Mouse (Mus musculus) hindbrain, embryonic 13.5 days (tissue): Measurements from ENCODE around the gene Frmd4b. TPM values are rescaled to one million over a fixed set of nuclear protein-coding genes. Genes with fewer than 3 reads are reported as not detected.

Experiments
- ATAC-seq: fragments of 200-750 bp; cut with Nextera tagmentation; 2 replicates; pipeline ENCODE4 v1.8.0; 2017; ENCODE audit warnings: moderate TSS enrichment; ENCODE audit not compliant: low FRiP score
- H3K27ac ChIP-seq: fragments of 300-500 bp; sonication (generic); 2 replicates; pipeline ENCODE4 v1.5.1; 2015; ENCODE audit warnings: inconsistent platforms, mild to moderate bottlenecking, moderate library complexity
- H3K27me3 ChIP-seq: fragments of 300-500 bp; sonication (generic); 2 replicates; pipeline ENCODE4 v1.6.1; 2015; ENCODE audit warnings: mild to moderate bottlenecking, inconsistent platforms
- H3K36me3 ChIP-seq: fragments of 300-500 bp; sonication (generic); 2 replicates; pipeline ENCODE4 v1.6.1; 2015; ENCODE audit warnings: mild to moderate bottlenecking, inconsistent platforms
- H3K4me1 ChIP-seq: fragments of 300-500 bp; sonication (generic); replicated peaks from 2 replicates; pipeline ENCODE4 v1.6.1; 2015; ENCODE audit warnings: inconsistent platforms
- H3K4me2 ChIP-seq: fragments of 300-500 bp; sonication (generic); 2 replicates; pipeline ENCODE4 v1.6.1; 2015; ENCODE audit warnings: inconsistent platforms, mild to moderate bottlenecking, moderate library complexity
- H3K4me3 ChIP-seq: fragments of 300-500 bp; sonication (generic); 2 replicates; pipeline ENCODE4 v1.5.1; 2015; ENCODE audit warnings: mild to moderate bottlenecking, inconsistent platforms
- H3K9ac ChIP-seq: fragments of 300-500 bp; sonication (generic); 2 replicates; pipeline ENCODE4 v1.6.1; 2015; ENCODE audit warnings: mild to moderate bottlenecking, inconsistent platforms
- H3K9me3 ChIP-seq: fragments of 300-500 bp; sonication (generic); 2 replicates; pipeline ENCODE4 v1.6.1; 2016; ENCODE audit warnings: inconsistent platforms
- WGBS: fragments of 180-500 bp; shearing (Covaris S2); methylation state at CpG from one replicate; pipeline ENCODE4 v1.1.7; 2015; 5-methylcytosine and 5-hydroxymethylcytosine counted together
- polyA plus RNA-seq: library from polyadenylated mRNA; unstranded; fragments of >200 nt; fragmentation: Nextera tagmentation; extraction: Ambion mirVana; gene quantifications from 2 replicates; pipeline ENCODE4 v1.2.1, GENCODE M21; 2015

Gene Frmd4b
- polyA plus RNA-seq, 1 experiment from 2014 or later: 31.4 TPM

- H3K4me2 ChIP-seq: no peak overlapping the region
- no peak overlapping the region for H3K4me3 ChIP-seq
- no peak overlapping the region for H3K27ac ChIP-seq
- 95% methylated on average over 6 of the region's 6 CpGs for WGBS
- ATAC-seq: no peak
- no peak overlapping the region for H3K9ac ChIP-seq
- H3K9me3 ChIP-seq: no peaks in the 10 kb centered on the region
- peaks cover 60% of the 10 kb centered on the region for H3K36me3 ChIP-seq
- H3K27me3 ChIP-seq: no peaks in the 10 kb centered on the region
- peaks cover 22% of the 10 kb centered on the region; the same call in 1 of the 2 replicates for H3K4me1 ChIP-seq
Measured at GRCm38 (mm10) chr6:97300659-97301058, 316.7 kb downstream of the Frmd4b start.

GRCm38 (mm10) chr6:97300180-97300579, 317.2 kb downstream of the Frmd4b start:
- H3K9me3 ChIP-seq: no peaks in the 10 kb centered on the region
- 96% methylated on average over 6 of the region's 6 CpGs for WGBS

GRCm38 (mm10) chr6:97297151-97297550, 320.2 kb downstream of the Frmd4b start:
- no peak overlapping the region for H3K27ac ChIP-seq
- ATAC-seq: no peak
- peaks cover 73% of the 10 kb centered on the region for H3K36me3 ChIP-seq
- H3K4me2 ChIP-seq: no peak overlapping the region
- 94% methylated on average over 3 of the region's 3 CpGs for WGBS
- no peak overlapping the region for H3K9ac ChIP-seq
- H3K27me3 ChIP-seq: no peaks in the 10 kb centered on the region
- H3K4me1 ChIP-seq: no peaks in the 10 kb centered on the region
- no peaks in the 10 kb centered on the region for H3K9me3 ChIP-seq
- H3K4me3 ChIP-seq: no peak overlapping the region

More at GRCm38 (mm10) chr6:97300180-97300579, 317.2 kb downstream of the Frmd4b start:
- no peaks in the 10 kb centered on the region for H3K27me3 ChIP-seq
- peaks cover 64% of the 10 kb centered on the region for H3K36me3 ChIP-seq
- no peak overlapping the region for H3K4me3 ChIP-seq
- no peak overlapping the region for H3K9ac ChIP-seq
- H3K4me2 ChIP-seq: no peak overlapping the region
- no peak overlapping the region for H3K27ac ChIP-seq
- ATAC-seq: no peak
- peaks cover 17% of the 10 kb centered on the region; the same call in 1 of the 2 replicates for H3K4me1 ChIP-seq

GRCm38 (mm10) chr6:97295866-97296527, 321.3 kb downstream of the Frmd4b start:
- no peaks in the 10 kb centered on the region for H3K9me3 ChIP-seq
- no peaks in the 10 kb centered on the region for H3K27me3 ChIP-seq
- no peak overlapping the region for H3K4me3 ChIP-seq
- H3K4me2 ChIP-seq: no peak overlapping the region
- no peak overlapping the region for H3K27ac ChIP-seq
- ATAC-seq: no peak
- no peaks in the 10 kb centered on the region for H3K4me1 ChIP-seq
- WGBS: 93% methylated on average over 21 of the region's 21 CpGs
- no peak overlapping the region for H3K9ac ChIP-seq
- H3K36me3 ChIP-seq: peaks cover 83% of the 10 kb centered on the region

- no peak overlapping the region for H3K4me2 ChIP-seq
- H3K27ac ChIP-seq: no peak overlapping the region
- no peak overlapping the region for H3K4me3 ChIP-seq
- H3K9ac ChIP-seq: no peak overlapping the region
- no peaks in the 10 kb centered on the region for H3K9me3 ChIP-seq
- WGBS: 91% methylated on average over 9 of the region's 9 CpGs
- no peaks in the 10 kb centered on the region for H3K27me3 ChIP-seq
- no peak for ATAC-seq
- H3K36me3 ChIP-seq: peaks cover 80% of the 10 kb centered on the region
- no peaks in the 10 kb centered on the region for H3K4me1 ChIP-seq
Measured at GRCm38 (mm10) chr6:97295416-97295815, 321.9 kb downstream of the Frmd4b start.

- Histone ChIP-seq H3K27me3 (no peaks in the 10 kb centered on the region), H3K9ac (no peak overlapping the region), H3K4me1 (no peaks in the 10 kb centered on the region), H3K4me3 (no peak overlapping the region), H3K4me2 (no peak overlapping the region), H3K36me3 (peaks cover 74% of the 10 kb centered on the region), H3K27ac (no peak overlapping the region), H3K9me3 (no peaks in the 10 kb centered on the region)
- WGBS: 91% methylated on average over 12 of the region's 12 CpGs
- no peak for ATAC-seq
Measured at GRCm38 (mm10) chr6:97293667-97294569, 323.4 kb downstream of the Frmd4b start.

- Histone ChIP-seq H3K36me3 (peaks cover 71% of the 10 kb centered on the region), H3K4me3 (no peak overlapping the region), H3K27me3 (no peaks in the 10 kb centered on the region), H3K27ac (no peak overlapping the region), H3K9ac (no peak overlapping the region), H3K4me1 (no peaks in the 10 kb centered on the region), H3K4me2 (no peak overlapping the region), H3K9me3 (no peaks in the 10 kb centered on the region)
- ATAC-seq: no peak
- WGBS: 81% methylated on average over 5 of the region's 5 CpGs
Measured at GRCm38 (mm10) chr6:97292894-97293293, 324.4 kb downstream of the Frmd4b start.

GRCm38 (mm10) chr6:97292096-97292495, 325.2 kb downstream of the Frmd4b start:
- Histone ChIP-seq H3K9me3 (no peaks in the 10 kb centered on the region), H3K4me3 (no peak overlapping the region), H3K9ac (no peak overlapping the region), H3K36me3 (peaks cover 71% of the 10 kb centered on the region), H3K27ac (no peak overlapping the region), H3K4me2 (no peak overlapping the region), H3K27me3 (no peaks in the 10 kb centered on the region), H3K4me1 (no peaks in the 10 kb centered on the region)
- ATAC-seq: no peak
- WGBS: 93% methylated on average over 3 of the region's 3 CpGs

GRCm38 (mm10) chr6:97291159-97291908, 326.0 kb downstream of the Frmd4b start:
- ATAC-seq: no peak
- no peaks in the 10 kb centered on the region for H3K4me1 ChIP-seq
- H3K4me3 ChIP-seq: no peak overlapping the region
- H3K36me3 ChIP-seq: peaks cover 65% of the 10 kb centered on the region
- no peak overlapping the region for H3K4me2 ChIP-seq
- H3K27me3 ChIP-seq: no peaks in the 10 kb centered on the region
- H3K9me3 ChIP-seq: no peaks in the 10 kb centered on the region
- WGBS: 70% methylated on average over 21 of the region's 21 CpGs
- no peak overlapping the region for H3K9ac ChIP-seq
- no peak overlapping the region for H3K27ac ChIP-seq

- no peaks in the 10 kb centered on the region for H3K4me1 ChIP-seq
- H3K9me3 ChIP-seq: no peaks in the 10 kb centered on the region
- no peaks in the 10 kb centered on the region for H3K27me3 ChIP-seq
- no peak for ATAC-seq
- H3K4me2 ChIP-seq: no peak overlapping the region
- no peak overlapping the region for H3K27ac ChIP-seq
- H3K9ac ChIP-seq: no peak overlapping the region
- H3K4me3 ChIP-seq: no peak overlapping the region
- H3K36me3 ChIP-seq: peaks cover 58% of the 10 kb centered on the region
- 55% methylated on average over 3 of the region's 3 CpGs for WGBS
Measured at GRCm38 (mm10) chr6:97290687-97291086, 326.7 kb downstream of the Frmd4b start.

- 90% methylated on average over 4 of the region's 4 CpGs for WGBS
- H3K36me3 ChIP-seq: peaks cover 50% of the 10 kb centered on the region
Measured at GRCm38 (mm10) chr6:97289838-97290237, 327.5 kb downstream of the Frmd4b start.

GRCm38 (mm10) chr6:97289316-97289820, 328.0 kb downstream of the Frmd4b start:
- WGBS: 76% methylated on average over 10 of the region's 10 CpGs
- Histone ChIP-seq H3K4me1 (no peaks in the 10 kb centered on the region), H3K4me2 (no peak overlapping the region), H3K9me3 (no peaks in the 10 kb centered on the region), H3K36me3 (peaks cover 45% of the 10 kb centered on the region), H3K9ac (no peak overlapping the region), H3K27ac (no peak overlapping the region), H3K27me3 (no peaks in the 10 kb centered on the region), H3K4me3 (no peak overlapping the region)
- ATAC-seq: no peak

More at GRCm38 (mm10) chr6:97289838-97290237, 327.5 kb downstream of the Frmd4b start:
- no peak for ATAC-seq
- Histone ChIP-seq H3K27me3 (no peaks in the 10 kb centered on the region), H3K4me3 (no peak overlapping the region), H3K4me2 (no peak overlapping the region), H3K9ac (no peak overlapping the region), H3K27ac (no peak overlapping the region), H3K4me1 (no peaks in the 10 kb centered on the region), H3K9me3 (no peaks in the 10 kb centered on the region)
